Mouse (Mus musculus) lung, adult 2 months (tissue): ENCODE results near the gene Ubash3b.

Source experiments
- CTCF ChIP-seq: fragments of 200-500 bp; IDR thresholded peaks from 2 replicates; pipeline ENCODE4 v1.5.1; 2011; ENCODE audit warnings: mild to moderate bottlenecking, low read length, control low read depth; ENCODE audit not compliant: insufficient read depth
- POLR2A ChIP-seq: fragments of 200-500 bp; IDR thresholded peaks from 2 replicates; pipeline ENCODE4 v1.6.1; 2011; ENCODE audit warnings: low read depth, mild to moderate bottlenecking, control low read depth, low read length, borderline replicate concordance; ENCODE audit errors: extremely low read depth

DNA sequence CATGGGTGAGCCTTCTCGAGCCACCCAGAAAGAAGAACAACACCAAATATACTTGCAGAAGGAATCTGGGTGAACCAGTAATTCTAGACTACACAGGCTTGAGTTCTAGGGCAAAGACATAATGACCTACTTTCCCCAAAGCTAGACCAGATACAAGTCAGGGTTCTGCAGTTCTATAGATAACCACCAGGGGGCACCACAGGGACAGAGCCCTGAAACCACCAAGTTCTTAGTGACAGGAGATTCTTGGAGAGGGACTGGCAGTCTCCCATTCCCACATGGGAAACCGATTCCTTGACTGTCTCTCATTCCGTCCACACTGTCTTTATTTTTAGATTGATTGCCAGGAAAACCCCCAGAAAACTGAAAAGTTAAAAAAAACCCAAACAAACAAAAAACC lies 116.9 kb downstream of the Ubash3b start:
- no peak for TF ChIP-seq POLR2A
- TF ChIP-seq CTCF: peak; percentile 65
